Mouse (Mus musculus): ENCODE data around the gene Klrb1.

The Klrb1 gene

DNA sequence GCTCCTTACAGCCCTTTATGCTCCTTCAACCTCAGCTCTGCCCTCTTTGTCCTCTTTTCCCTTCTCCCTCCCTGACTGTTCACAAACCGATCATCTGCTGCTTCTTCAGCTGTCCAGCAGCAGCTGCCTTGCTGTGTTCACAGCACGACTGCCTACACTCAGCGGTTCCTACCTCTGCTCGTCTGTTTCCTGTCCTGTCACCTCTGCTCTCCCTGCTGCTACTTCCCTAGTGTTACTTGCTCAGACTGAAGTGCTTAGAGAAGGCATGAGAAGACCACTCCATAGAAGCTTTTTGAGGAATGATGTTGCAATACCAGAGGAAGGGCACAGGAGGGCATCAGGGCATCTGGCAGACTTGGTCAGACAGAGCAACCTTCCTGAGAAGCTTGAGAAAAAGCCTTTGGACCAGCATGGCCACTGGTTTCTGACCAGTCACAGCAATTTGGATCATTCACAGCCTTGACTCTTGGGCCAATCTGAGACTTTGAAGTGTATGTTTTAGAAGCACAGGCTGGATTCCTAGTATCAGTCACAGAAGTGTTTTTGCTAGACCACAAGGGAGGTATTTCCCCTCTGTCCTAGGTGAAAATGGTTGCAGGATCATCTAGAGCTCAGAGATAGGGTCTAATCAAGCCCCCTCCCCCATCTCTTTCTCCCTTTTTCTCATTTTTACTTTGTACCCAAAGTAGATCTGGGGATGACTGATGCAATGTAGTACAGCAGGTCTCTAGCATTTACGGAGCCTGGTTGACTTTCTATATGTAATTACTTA is 11.2 kb upstream of the Klrb1 start:
- no peak for DNase-seq

DNA sequence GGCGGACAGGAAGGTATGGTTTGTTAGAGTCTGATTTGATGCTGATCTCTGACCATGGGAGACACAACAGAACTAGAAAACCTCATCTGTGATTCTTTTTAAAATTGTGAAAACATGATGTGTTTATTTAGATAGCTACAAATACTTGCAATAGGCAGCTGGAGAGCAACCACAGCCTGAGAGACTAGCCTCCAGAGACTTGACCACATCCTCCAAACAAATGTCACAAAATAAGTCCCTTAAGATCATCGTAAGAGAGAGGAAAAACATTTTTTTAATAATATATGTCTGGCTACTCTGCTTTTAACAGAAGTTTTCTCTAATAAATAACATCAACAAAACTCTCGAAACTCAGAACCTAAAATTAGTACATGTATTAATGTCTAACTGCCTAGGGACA is 9.2 kb upstream of the Klrb1 start:
- DNase-seq: peak; percentile 42

DNA sequence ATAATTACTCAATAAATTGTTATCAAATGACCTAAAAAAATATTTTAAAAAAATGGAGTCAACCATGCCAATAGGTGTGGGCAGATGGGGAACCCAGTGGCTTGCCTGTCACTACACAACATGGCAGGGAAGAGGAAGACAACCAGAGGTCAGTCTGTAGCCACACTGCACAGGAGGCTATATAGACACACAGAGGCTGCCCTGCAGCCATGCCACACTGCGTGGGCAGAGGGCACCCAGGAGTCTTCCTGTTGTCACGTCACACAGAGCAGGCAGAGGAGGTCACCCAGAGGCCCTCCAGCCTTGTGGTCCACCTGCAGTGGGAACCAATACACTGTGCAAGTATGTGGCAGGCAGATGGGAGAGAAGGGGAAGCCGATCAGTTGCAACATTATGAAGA is 21.2 kb downstream of the Klrb1 start:
- no peak for DNase-seq

DNA sequence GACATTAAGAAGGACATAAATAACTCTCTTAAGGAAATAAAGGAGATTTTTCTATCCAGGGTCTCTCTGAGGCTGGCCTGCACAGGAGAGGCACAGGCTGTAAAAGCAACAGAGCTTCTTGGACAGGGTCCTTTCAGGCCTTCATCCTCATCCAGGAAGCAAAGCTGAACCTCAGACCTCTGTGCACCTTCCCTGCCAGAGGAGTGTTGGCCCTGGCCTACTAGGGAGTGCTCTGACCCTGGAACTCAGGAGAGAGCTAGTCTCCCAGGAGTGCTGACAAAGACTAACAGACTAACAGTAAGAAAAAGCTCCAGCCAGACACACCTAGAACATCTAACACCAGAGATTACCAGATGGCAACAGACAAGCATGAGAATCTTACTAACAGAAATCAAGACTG is 43.3 kb downstream of the Klrb1 start:
- no peak for DNase-seq

DNA sequence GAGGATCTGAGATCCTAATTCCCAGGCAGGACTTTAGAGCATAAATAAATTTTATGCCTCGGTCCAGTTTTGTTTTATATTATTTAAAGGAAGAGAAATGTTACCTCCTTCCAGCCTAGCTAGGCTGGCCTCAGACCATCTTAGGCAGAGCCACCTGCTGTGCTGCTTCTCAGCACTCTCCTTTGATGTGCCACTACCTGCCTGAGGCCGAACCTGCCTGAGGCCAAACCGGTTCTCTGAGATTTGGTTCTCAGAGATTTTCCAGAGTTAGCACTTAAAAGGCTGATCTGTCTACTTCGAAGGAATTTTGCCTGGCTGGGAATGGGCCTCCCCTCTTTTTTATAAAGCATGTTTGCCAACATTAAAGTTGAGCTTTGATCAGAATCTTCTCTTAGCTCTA is 52.9 kb downstream of the Klrb1 start:
- DNase-seq: no peak

DNA sequence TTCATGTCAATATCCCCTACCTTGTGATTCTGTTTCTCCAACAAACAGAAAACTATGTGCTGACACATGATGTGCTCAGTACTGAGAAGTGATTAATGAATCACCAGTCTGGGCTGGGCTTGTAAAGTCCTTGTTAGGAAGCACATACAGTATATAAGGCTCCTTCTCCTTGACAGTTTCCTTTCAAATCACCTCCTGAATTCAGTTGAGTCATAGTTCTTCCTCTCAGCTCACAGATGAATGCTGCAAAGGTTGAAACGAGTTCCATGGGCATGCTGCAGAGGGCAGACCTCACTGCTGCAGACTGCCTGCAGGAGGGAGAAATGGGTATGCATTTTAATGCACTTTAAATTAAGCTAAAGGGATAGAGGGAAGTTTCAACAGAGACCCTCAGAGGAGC is 60.7 kb downstream of the Klrb1 start, which contains the start of gene Clec2h:
Gene Clec2h, plus strand, starts transcription at position 180 of the 400 bp plus-strand sequence.
- DNase-seq: peak; percentile 30

DNA sequence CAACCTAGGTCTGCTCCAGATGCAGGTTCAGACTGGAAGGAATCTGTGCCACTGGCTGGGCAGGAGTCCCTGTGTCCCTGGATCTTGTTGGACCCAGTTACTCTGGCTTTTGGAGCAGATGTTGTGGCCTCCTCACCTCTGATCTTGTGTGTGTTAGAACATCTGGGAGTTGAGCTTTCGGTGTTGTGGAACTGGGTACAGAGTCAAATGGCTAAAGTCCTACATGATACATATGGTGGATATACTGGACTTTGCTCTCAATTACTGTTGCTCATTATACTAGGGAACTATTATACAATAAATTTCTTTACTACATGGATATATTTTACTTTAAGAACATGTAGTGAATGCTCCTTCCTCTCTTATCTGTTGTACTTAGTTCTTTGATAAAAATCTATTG is 61.6 kb downstream of the Klrb1 start:
- no peak for DNase-seq
